Mouse (Mus musculus) spleen, postnatal 36 days (tissue): ENCODE results near the gene Thnsl2.
A peak's percentile ranks its signal among the peaks of the same experiment; 100 is the strongest.

Source experiments
- DNase-seq, 2 experiments: peaks; one replicate each; pipeline ENCODE4 v3.0.0; 2022; ENCODE audit warnings: low spot score in 2 of 2, mixed read lengths in 1 of 2

Gene Thnsl2

DNA sequence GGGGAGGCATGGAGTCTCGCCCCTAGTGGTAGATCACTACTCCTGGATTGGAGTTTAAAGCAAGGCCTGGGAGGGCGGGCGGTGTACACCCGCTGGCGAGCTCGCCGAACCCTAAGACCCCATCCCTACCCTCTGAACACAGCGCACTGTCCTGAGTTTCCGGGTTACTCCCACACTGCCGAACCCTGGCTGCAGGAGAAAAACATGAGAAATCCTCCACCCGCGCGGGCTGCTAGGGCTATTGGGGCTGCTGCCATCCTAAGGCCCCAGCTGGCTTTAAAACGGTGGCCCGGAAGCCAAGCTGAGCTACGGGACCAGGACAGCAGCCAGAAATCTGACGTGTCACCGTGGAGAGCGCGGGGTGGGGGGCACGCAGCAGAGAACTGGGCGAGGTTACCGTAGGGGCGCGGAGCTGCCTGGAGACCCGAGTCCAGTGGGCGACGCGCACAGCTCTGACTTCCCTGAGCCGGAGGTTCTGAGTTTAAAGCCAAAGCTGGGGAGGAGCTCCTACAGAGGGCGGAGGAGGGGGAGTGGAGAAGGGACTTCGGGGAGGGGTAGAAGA, at the start of gene Thnsl2:
Gene Thnsl2 (minus strand): TSS at position 546 of the 562 bp plus-strand sequence.
- DNase-seq, result peak in 1 of 2 experiments; percentile 4

DNA sequence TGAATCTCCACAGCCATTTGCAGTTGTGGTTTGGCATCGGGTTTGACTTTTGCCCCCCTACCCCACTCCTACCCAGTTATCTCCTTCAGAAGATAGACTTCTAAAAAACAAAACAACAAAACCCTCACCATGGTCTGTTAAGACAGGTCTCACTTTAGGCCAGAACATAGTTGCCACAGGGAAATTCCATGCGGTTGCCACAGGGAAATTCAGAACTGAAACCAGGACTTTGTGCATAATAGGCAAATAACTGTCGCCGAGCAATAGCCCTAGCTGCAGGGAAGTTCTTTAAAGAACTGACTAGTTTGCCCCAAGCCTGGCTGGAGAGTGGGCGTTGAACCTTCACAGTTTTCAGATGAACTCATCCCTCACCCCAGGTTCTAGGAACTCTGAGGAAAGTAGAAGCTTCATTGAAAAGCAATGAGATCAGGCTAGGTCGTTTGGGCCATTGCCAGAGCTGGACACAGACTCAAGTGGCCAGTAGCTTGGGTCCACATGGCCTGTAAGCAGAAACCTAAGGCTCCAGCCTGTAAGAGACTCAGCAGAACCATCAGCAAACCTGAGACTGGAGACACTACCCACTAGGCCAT, 49.0 kb upstream of the Thnsl2 start:
- DNase-seq, result no peak

DNA sequence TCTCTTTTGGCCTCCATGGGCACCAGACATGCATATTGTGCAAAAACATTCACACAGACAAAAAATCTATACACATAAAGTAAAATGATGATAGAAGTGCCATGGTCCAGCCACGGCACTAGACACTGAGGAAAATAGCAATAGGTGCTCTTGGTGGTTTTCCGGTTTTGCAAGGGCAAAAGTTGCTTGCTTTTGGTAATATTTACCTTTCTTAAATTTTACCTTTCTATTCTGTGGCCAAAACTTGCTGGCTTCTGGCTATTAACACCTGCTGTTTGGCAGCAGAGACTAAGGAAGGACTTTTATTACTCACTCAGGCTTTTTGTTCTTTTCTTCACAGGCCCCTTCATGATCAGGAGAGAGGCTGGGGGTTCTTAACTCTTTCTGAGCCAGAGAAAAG, 46.3 kb upstream of the Thnsl2 start:
- no peak for DNase-seq

- no peak for DNase-seq
These were observed 45.3 kb upstream of the Thnsl2 start for GRCm38 (mm10) chr6:71189578-71189977.

DNA sequence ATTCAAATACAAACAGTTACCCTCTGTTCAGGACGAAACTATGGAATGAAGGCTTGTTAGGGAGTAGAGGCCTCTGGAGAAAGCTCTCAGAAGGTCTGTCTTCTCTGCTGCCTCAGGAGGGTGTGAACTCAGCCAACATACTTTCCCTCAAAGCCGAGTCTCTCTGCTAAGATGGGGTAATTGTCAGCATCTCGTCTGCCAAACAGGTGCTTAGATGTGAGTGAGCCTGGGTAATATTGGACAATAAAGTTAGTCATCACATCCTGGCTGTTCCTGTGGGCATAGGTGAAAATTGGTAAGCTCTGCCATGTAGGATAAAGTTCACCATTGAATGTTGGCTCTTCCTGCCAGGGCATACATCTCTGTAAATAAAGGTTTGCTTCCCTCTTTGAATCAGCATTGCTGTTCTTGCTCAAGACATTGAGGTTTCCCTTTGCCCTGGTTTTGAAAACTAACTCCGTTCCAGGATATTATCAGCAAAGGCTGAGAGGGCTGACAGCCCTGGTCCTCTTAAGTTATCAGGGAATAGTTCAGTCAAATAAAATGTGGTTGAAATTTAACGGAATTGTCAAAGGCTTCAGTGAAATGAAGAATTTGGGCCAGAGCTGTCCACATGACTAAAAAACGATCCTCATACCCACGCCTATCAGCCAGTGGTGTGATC, 40.8 kb upstream of the Thnsl2 start:
- DNase-seq, result no peak

DNA sequence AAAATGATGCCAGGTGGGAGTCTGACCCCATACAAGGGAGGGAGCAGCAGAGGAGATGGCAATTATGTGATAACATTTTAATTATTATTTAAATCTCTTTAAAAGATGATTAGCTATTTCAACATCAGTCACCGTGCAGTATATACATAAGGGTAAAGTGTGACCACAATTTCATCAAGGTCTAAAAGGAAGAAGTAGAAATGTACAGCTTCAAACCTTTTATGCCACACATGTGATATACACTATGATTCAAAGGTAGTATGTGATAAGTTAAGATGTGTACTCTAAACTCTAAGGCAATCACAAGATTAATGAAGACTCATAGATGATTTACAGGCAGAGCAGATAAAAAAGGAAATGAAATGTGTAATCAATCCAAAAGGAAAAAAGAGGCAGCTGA, 36.4 kb upstream of the Thnsl2 start:
- DNase-seq, result no peak

- no peak for DNase-seq
These were observed 28.8 kb upstream of the Thnsl2 start for GRCm38 (mm10) chr6:71172812-71173580.

- no peak for DNase-seq
These were observed 22.4 kb upstream of the Thnsl2 start for GRCm38 (mm10) chr6:71166551-71167169.

- no peak for DNase-seq
These were observed 20.2 kb upstream of the Thnsl2 start for GRCm38 (mm10) chr6:71164394-71164793.

DNA sequence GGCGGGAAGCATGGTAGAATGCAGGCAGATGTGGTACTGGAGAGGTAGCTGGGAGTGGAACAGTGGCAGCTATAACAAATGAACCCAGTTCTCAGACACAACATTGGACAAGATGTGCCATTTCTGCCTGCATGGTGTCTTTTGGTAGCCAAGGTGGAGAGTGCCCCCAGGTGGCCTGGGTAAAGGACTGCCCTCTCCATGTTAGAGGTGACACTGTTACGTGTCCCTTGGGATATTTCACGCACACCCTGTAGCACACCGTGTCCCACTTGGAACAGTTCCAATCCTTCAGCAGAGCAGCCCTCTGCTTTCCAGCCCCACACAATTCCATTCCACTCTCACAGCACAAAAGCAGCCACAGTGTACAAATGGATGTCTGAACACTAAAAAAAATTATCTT, 18.0 kb upstream of the Thnsl2 start:
- no peak for DNase-seq

- no peak for DNase-seq
These were observed 17.1 kb upstream of the Thnsl2 start for GRCm38 (mm10) chr6:71161290-71161689.

DNA sequence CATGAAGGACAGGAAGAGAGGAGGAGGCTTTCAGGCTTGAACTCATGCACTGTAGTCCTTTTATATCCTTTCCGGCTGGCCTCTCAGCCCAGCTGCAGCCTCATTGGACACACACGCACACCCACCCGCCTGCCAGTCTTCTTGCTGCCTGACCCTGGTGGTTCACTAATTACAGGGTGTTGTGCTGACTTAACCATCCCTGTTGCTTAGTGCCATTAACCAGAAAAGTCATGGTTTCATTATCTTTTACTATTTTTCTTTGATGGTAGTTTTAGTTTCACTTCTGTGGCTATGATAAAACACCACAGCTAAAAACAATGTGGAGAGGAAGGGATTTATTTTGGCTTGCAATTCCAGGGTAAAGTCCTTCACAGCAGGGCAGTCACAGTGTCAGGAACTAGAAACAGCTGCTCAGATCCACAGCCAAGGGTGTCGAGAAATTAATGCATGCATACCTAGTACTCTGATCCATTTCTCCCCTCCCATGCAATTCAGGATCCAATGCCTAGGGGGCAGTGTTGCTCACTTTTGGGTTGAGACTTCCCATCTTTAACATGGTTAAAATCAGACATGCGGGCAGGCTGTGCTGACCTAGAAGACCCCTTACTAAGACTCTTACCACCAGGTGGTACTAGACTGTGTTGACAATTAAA, 12.6 kb upstream of the Thnsl2 start:
- DNase-seq, result no peak

GRCm38 (mm10) chr6:71154861-71155260, 10.6 kb upstream of the Thnsl2 start:
- DNase-seq, result no peak

- DNase-seq, result no peak
These were observed 9.2 kb upstream of the Thnsl2 start for GRCm38 (mm10) chr6:71153486-71153885.

DNA sequence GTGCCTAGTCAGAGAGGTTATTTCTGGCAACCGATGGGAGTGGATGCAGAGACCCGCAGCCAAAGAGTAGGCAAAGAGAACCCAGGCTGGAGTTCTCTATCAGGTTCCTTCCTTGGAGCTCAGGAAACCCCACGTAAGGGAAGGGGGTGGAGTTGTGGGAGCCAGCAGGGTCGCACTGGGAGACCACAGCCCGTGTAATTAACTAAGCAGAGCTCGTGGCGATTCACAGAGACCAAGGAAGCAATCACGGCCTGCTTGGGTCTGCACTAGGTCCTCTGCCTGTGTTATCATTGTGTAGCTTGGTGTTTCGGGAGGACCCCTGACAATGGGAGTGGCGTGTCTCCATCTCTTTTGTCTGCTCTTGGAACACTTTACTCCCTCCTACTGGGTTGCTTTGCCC, 6.9 kb upstream of the Thnsl2 start:
- DNase-seq, result no peak

- DNase-seq, result peak; percentile 12 to 18
These were observed 5.3 kb upstream of the Thnsl2 start for GRCm38 (mm10) chr6:71149534-71149933.

GRCm38 (mm10) chr6:71148336-71148735, 4.1 kb upstream of the Thnsl2 start:
- no peak for DNase-seq

GRCm38 (mm10) chr6:71145288-71145989, 1.2 kb upstream of the Thnsl2 start:
- DNase-seq, result no peak

- DNase-seq, result no peak
These were observed 915 bp downstream of the Thnsl2 start for GRCm38 (mm10) chr6:71143154-71143893.

GRCm38 (mm10) chr6:71135031-71135430, 9.2 kb downstream of the Thnsl2 start:
- DNase-seq, result no peak
